Mouse (Mus musculus): ENCODE measurements around the gene Macrod2.
A peak's percentile ranks its signal among the peaks of the same experiment; 100 is the strongest.

Macrod2 gene

GRCm38 (mm10) chr2:142335103-142335999 is 1940.2 kb downstream of the Macrod2 start:
- DNase-seq (ENCODE audit: low read depth, low spot score), result no peak

GRCm38 (mm10) chr2:142344021-142344420 is 1948.9 kb downstream of the Macrod2 start:
- DNase-seq (ENCODE audit: low read depth, low spot score), result no peak

- DNase-seq (ENCODE audit: low read depth, low spot score), result no peak
Measured at GRCm38 (mm10) chr2:142344758-142345157, 1949.6 kb downstream of the Macrod2 start.

GRCm38 (mm10) chr2:142349805-142350204 is 1954.7 kb downstream of the Macrod2 start:
- DNase-seq (ENCODE audit: low read depth, low spot score), result no peak

- no peak for DNase-seq (ENCODE audit: low read depth, low spot score)
Measured at GRCm38 (mm10) chr2:142362888-142363287, 1967.8 kb downstream of the Macrod2 start.

GRCm38 (mm10) chr2:142373978-142374377 is 1978.9 kb downstream of the Macrod2 start:
- no peak for DNase-seq (ENCODE audit: low read depth, low spot score)

GRCm38 (mm10) chr2:142380563-142380962 is 1985.5 kb downstream of the Macrod2 start:
- DNase-seq (ENCODE audit: low read depth, low spot score), result no peak

GRCm38 (mm10) chr2:142381081-142381579 is 1986.0 kb downstream of the Macrod2 start:
- no peak for DNase-seq (ENCODE audit: low read depth, low spot score)

GRCm38 (mm10) chr2:142393546-142393945 is 1998.4 kb downstream of the Macrod2 start:
- no peak for DNase-seq (ENCODE audit: low read depth, low spot score)

GRCm38 (mm10) chr2:142399490-142399889 is 2004.4 kb downstream of the Macrod2 start:
- DNase-seq (ENCODE audit: low read depth, low spot score), result no peak

- DNase-seq (ENCODE audit: low read depth, low spot score), result no peak
Measured at GRCm38 (mm10) chr2:142400781-142401180, 2005.7 kb downstream of the Macrod2 start.

- DNase-seq (ENCODE audit: low read depth, low spot score), result no peak
Measured at GRCm38 (mm10) chr2:142401359-142401758, 2006.2 kb downstream of the Macrod2 start.

- DNase-seq (ENCODE audit: low read depth, low spot score), result no peak
Measured at GRCm38 (mm10) chr2:142403394-142403793, 2008.3 kb downstream of the Macrod2 start.

GRCm38 (mm10) chr2:142404321-142404720 is 2009.2 kb downstream of the Macrod2 start:
- DNase-seq (ENCODE audit: low read depth, low spot score), result no peak

- DNase-seq (ENCODE audit: low read depth, low spot score), result no peak
Measured at GRCm38 (mm10) chr2:142407341-142407740, 2012.2 kb downstream of the Macrod2 start.

- DNase-seq (ENCODE audit: low read depth, low spot score), result no peak
Measured at GRCm38 (mm10) chr2:142410124-142410523, 2015.0 kb downstream of the Macrod2 start.

- DNase-seq (ENCODE audit: low read depth, low spot score), result peak; percentile 16
Measured at GRCm38 (mm10) chr2:142433126-142433525, 2038.0 kb downstream of the Macrod2 start.

GRCm38 (mm10) chr2:142434731-142435130 is 2039.6 kb downstream of the Macrod2 start:
- no peak for DNase-seq (ENCODE audit: low read depth, low spot score)

- DNase-seq (ENCODE audit: low read depth, low spot score), result no peak
Measured at GRCm38 (mm10) chr2:142437606-142438461, 2042.7 kb downstream of the Macrod2 start.

Measured in embryo, embryonic 11.5 days (tissue).